Mouse (Mus musculus) heart, embryonic 11.5 days (tissue): ENCODE measurements around the gene Nr1h3. TPM values are rescaled to one million over a fixed set of nuclear protein-coding genes. Genes with fewer than 3 reads are reported as not detected.

Experiments
- ATAC-seq: fragments of 200-750 bp; cut with Nextera tagmentation; replicated peaks from 2 replicates; pipeline ENCODE4 v1.8.0; 2017; ENCODE audit warnings: moderate library complexity; ENCODE audit not compliant: insufficient number of reproducible peaks, low FRiP score, low TSS enrichment
- H3K27ac ChIP-seq: fragments of 300-500 bp; sonication (generic); 2 replicates; pipeline ENCODE4 v1.5.1; 2014; ENCODE audit warnings: mild to moderate bottlenecking, low read depth, low read length
- H3K27me3 ChIP-seq: fragments of 300-500 bp; sonication (generic); 2 replicates; pipeline ENCODE4 v1.6.1; 2014; ENCODE audit warnings: mild to moderate bottlenecking, low read length, mixed read lengths; ENCODE audit not compliant: control insufficient read depth, insufficient read depth
- H3K36me3 ChIP-seq: fragments of 300-500 bp; sonication (generic); 2 replicates; pipeline ENCODE4 v1.6.1; 2014; ENCODE audit warnings: mild to moderate bottlenecking, low read length, moderate library complexity, mixed read lengths; ENCODE audit not compliant: control insufficient read depth, insufficient read depth
- H3K4me1 ChIP-seq: fragments of 300-500 bp; sonication (generic); 2 replicates; pipeline ENCODE4 v1.6.1; 2014; ENCODE audit warnings: low read length; ENCODE audit not compliant: control insufficient read depth, insufficient read depth
- H3K4me2 ChIP-seq: fragments of 300-500 bp; sonication (generic); 2 replicates; pipeline ENCODE4 v1.6.1; 2014; ENCODE audit warnings: mild to moderate bottlenecking, moderate library complexity
- H3K4me3 ChIP-seq: fragments of 300-500 bp; sonication (generic); 2 replicates; pipeline ENCODE4 v1.5.1; 2014; ENCODE audit warnings: low read depth, low read length
- H3K9ac ChIP-seq: fragments of 300-500 bp; sonication (generic); 2 replicates; pipeline ENCODE4 v1.6.1; 2014; ENCODE audit warnings: mild to moderate bottlenecking, low read depth, low read length, moderate library complexity
- H3K9me3 ChIP-seq: fragments of 300-500 bp; sonication (generic); replicated peaks from 2 replicates; pipeline ENCODE4 v1.6.1; 2016; ENCODE audit warnings: low read length; ENCODE audit not compliant: control insufficient read depth
- WGBS: fragments of 180-500 bp; shearing (Covaris S2); extraction: QIAGEN DNeasy Blood & Tissue Kit; methylation state at CpG from one replicate; pipeline ENCODE4 v1.1.7; 2014; ENCODE audit not compliant: insufficient replicate concordance; 5-methylcytosine and 5-hydroxymethylcytosine counted together
- polyA plus RNA-seq: library from polyadenylated mRNA; unstranded; fragments of >200 nt; fragmentation: Nextera tagmentation; extraction: Ambion mirVana; gene quantifications from 2 replicates; pipeline ENCODE4 v1.2.1, GENCODE M21; 2014

The Nr1h3 gene
- polyA plus RNA-seq, 1 experiment from 2014 or later = 2.8 TPM

DNA sequence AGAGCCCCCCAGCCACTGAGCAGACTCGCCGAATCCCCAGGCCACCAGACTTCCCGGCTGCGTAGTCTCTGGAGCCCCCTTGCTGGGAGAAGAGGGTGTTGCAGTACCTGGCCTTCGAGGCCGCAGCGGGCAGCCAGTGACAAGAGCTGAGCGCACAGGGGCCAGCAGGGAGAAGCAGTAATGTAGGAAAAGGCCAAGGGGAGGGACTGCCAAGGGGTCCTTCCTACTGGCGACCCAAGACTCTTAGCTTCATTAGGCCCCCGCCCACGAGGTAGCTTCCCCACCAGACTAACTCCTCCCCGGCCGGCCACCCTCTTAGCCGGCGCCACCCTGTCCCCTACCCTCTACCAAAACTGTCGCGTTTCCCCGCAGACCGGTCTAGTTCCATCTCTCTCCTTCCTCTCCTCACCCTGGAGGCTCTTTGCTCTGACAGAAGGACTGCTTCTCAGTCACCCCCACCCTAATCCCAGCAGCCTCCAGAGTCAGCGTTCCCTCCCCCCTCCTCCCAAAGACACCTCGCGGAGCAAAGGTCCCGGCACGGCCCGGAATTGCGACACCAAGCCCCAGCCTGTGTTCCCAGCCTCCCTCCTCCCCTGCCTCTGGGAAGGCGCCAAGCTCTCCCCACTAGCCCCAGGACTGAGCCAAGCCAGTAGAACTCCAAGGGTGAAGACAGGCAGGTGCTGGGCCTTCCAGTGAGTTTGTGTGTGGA is 7.9 kb downstream of the Nr1h3 start:
- WGBS = under 1% methylated on average over 27 of the region's 27 CpGs
- Histone ChIP-seq H3K4me1 (peaks cover 10% of the 10 kb centered on the region; the same call in 1 of the 2 replicates), H3K9ac (peak overlapping the region; percentile 71), H3K4me3 (peak overlapping the region; percentile 37), H3K9me3 (no peaks in the 10 kb centered on the region), H3K36me3 (no peaks in the 10 kb centered on the region), H3K27me3 (0 out of 2 replicates have a peak, but pooled peaks cover 3% of the 10 kb centered on the region), H3K4me2 (peak overlapping the region; percentile 80), H3K27ac (peak overlapping the region; percentile 58; the same call in 1 of the 2 replicates)
- peak; percentile 79 for ATAC-seq

DNA sequence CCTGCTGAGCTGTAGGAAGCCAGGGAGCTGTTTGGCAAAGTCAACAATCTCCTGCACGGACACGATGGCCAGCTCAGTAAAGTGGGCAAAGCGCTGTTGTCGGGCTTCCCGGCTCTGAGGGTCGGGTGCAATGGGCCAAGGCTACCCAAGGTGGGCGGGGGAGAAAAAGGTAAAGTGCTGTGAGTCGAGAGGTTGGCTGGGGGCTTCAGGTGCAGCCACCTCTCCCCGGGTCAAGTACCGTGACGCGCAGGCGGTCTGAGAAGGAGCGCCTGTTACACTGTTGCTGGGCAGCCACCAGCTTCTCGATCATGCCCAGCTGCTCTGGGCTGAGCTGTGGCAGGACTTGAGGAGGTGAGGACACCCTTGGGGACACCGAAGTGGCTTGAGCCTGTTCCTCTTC is 12.1 kb downstream of the Nr1h3 start:
- Histone ChIP-seq H3K9me3 (no peaks in the 10 kb centered on the region), H3K27me3 (no peaks in the 10 kb centered on the region), H3K4me1 (peaks cover 10% of the 10 kb centered on the region; the same call in 1 of the 2 replicates), H3K9ac (no peak overlapping the region), H3K36me3 (no peaks in the 10 kb centered on the region), H3K27ac (no peak overlapping the region), H3K4me3 (no peak overlapping the region), H3K4me2 (no peak overlapping the region)
- no peak for ATAC-seq
- 82% methylated on average over 16 of the region's 16 CpGs for WGBS

DNA sequence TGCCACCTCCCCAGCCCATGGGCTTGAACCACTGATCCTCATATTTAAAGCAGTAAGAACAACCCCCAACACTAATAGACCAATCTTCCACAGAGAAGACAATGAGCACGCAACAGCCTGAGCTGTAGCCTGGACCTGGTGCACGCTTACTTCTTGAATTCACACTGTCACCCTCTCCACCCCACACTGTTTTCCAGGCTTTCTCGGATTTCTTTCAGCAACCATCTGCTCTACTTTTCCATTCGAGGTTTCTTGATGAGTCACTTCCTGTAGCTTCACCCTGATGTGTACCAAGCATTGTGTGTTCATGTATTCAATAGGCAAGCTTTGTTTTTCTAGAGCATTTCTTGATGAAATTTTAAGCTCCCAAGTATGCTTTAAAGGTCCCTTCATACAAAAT is 15.2 kb downstream of the Nr1h3 start:
- Histone ChIP-seq H3K9ac (no peak overlapping the region), H3K4me3 (no peak overlapping the region), H3K9me3 (no peaks in the 10 kb centered on the region), H3K4me1 (peaks cover 4% of the 10 kb centered on the region; the same call in 1 of the 2 replicates), H3K27me3 (no peaks in the 10 kb centered on the region), H3K27ac (no peak overlapping the region), H3K36me3 (no peaks in the 10 kb centered on the region), H3K4me2 (no peak overlapping the region)
- 54% methylated on average over 4 of the region's 4 CpGs for WGBS
- no peak for ATAC-seq

DNA sequence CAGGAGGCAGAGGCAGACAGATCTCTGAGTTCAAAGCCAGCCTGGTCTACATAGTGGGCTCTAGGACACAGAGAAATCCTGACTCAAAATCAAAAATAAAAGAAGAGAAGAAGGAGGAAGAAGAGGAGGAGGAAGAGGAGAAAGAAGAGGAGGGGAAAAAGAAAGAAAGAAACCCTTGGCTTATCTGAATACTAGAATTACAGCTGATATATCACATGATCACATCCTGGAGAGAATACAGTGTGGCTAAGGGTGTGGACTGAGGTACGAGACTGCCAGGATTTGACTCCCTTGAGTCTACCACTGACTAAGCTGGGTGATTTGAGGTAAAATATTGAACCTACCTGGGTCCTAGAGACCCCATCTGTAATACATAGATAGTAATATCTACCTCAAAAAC is 16.4 kb downstream of the Nr1h3 start:
- no peak overlapping the region for H3K4me2 ChIP-seq
- no peaks in the 10 kb centered on the region for H3K36me3 ChIP-seq
- no peak for ATAC-seq
- peaks cover 11% of the 10 kb centered on the region for H3K4me1 ChIP-seq
- H3K9ac ChIP-seq = no peak overlapping the region
- 77% methylated on average over 1 of the region's 1 CpGs for WGBS
- no peak overlapping the region for H3K27ac ChIP-seq
- H3K4me3 ChIP-seq = no peak overlapping the region
- H3K9me3 ChIP-seq = no peaks in the 10 kb centered on the region
- no peaks in the 10 kb centered on the region for H3K27me3 ChIP-seq

GRCm38 (mm10) chr2:91183711-91184405 is 18.8 kb downstream of the Nr1h3 start, which contains the start of gene Madd:
Madd (minus strand) TSS chr2:91183837.
- 60% methylated on average over 15 of the region's 15 CpGs for WGBS
- no peak for ATAC-seq
- H3K27me3 ChIP-seq = no peaks in the 10 kb centered on the region
- peaks cover 11% of the 10 kb centered on the region for H3K4me1 ChIP-seq
- H3K27ac ChIP-seq = peak within 1 kb of the TSS; percentile 35
- H3K4me3 ChIP-seq = peak within 1 kb of the TSS; percentile 94
- H3K9me3 ChIP-seq = no peaks in the 10 kb centered on the region
- H3K9ac ChIP-seq = peak within 1 kb of the TSS; percentile 74
- peak within 1 kb of the TSS; percentile 98 for H3K4me2 ChIP-seq
- no peaks in the 10 kb centered on the region for H3K36me3 ChIP-seq

GRCm38 (mm10) chr2:91183148-91183513 is 19.5 kb downstream of the Nr1h3 start:
- ATAC-seq = peak; percentile 91
- H3K4me1 ChIP-seq = peaks cover 11% of the 10 kb centered on the region
- under 1% methylated on average over 9 of the region's 9 CpGs for WGBS
- no peaks in the 10 kb centered on the region for H3K27me3 ChIP-seq
- H3K4me2 ChIP-seq = peak overlapping the region; percentile 98
- H3K4me3 ChIP-seq = peak overlapping the region; percentile 94
- peak overlapping the region; percentile 29 for H3K27ac ChIP-seq
- no peaks in the 10 kb centered on the region for H3K9me3 ChIP-seq
- H3K9ac ChIP-seq = peak overlapping the region; percentile 74
- no peaks in the 10 kb centered on the region for H3K36me3 ChIP-seq

- under 1% methylated on average over 81 of the region's 81 CpGs for WGBS
- Histone ChIP-seq H3K4me3 (peak overlapping the region; percentile 94), H3K9ac (peak overlapping the region; percentile 74), H3K4me1 (peaks cover 11% of the 10 kb centered on the region), H3K27ac (peak overlapping the region; percentile 29), H3K9me3 (no peaks in the 10 kb centered on the region), H3K27me3 (no peaks in the 10 kb centered on the region), H3K4me2 (peak overlapping the region; percentile 98), H3K36me3 (0 out of 2 replicates have a peak, but pooled peaks cover 4% of the 10 kb centered on the region)
- ATAC-seq = peak; percentile 84
Observed at GRCm38 (mm10) chr2:91182405-91183147, 20.1 kb downstream of the Nr1h3 start.

DNA sequence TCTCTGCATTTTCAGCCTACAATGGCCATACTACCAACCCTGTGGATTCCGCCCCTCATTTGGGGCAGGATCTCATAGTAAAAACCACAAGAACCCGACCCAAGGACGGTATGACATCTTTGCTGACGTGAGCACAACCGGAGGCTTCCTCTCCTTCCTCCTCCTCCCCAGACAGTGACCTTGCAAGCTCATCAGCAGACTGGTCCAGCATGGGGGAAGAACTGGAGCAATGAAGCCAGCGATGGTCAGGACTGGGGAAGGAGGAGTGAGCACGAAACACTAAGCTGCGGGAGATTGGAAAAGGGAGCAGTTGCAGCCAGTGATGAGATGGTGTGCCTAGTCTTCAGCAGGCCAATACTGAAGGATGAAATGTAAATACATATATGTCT is 20.6 kb downstream of the Nr1h3 start:
- Histone ChIP-seq H3K27me3 (no peaks in the 10 kb centered on the region), H3K9me3 (no peaks in the 10 kb centered on the region), H3K4me2 (peak overlapping the region; percentile 98), H3K36me3 (0 out of 2 replicates have a peak, but pooled peaks cover 4% of the 10 kb centered on the region), H3K4me3 (peak overlapping the region; percentile 94), H3K4me1 (peaks cover 11% of the 10 kb centered on the region), H3K9ac (peak overlapping the region; percentile 74), H3K27ac (no peak overlapping the region; the same call in 1 of the 2 replicates)
- WGBS = 14% methylated on average over 8 of the region's 8 CpGs
- no peak for ATAC-seq
